Mouse (Mus musculus): ENCODE measurements at regions not wholly inside any gene's neighbourhood (a gene's known extent, or its start where the extent isn't known, plus 50 kb on each side); places are given as distances from the start of the nearest gene placed in this dataset.

DNA sequence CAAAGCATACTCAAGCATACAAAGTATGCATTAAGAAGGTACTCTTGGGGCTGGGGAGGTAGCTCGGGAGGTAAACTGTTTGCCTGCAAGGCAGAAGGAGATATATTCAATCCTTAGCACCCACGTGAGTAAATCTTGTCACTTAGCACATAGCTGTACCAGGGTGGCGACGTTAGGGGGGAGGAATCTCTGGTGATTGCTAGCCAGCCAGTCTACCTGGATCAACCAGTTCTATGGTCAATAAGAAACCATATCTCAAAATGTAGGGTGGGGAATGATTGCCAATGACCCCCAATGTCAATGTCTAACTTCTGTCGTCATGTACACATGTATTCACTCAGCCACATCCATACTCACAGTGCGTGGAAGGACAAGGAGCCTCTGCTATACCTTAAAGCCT, 214.5 kb downstream of the CK137956 start:
- TF ChIP-seq CTCF (IDR thresholded peaks at IDR 0.05) (no peak), EP300 (IDR thresholded peaks at IDR 0.05) (no peak)

All from lung, postnatal 0 days (tissue).